In the genomic region with DNA sequence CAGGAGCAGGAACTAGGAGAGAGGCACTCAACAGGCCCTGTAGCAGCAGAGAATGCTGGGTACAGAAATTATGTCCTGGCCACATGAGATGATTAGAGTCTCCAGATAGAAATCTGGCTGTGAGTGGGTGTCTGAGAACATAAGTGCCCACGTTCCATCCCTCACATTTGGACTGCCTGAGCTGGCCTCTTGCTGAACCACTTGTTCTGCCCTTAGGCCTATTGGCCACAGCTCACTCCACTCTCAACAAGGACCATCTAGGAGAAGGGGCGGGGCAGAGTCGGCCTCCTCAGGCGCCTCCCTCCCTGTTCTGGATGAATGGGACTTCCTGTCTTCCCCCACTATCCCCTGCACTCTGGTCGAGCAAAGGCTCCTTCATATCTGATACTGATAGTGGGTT, we compare ENCODE assay signal across 15 mouse cellular contexts.
"Had no signal": no experiment of that assay in that cellular context is flagged by ENCODE, and none has a peak within 500 bp of the region (broad histone marks: within the 10 kb centered on the region; RNA-seq: fewer than 3 reads in every experiment).

No protein-coding gene starts in this region.

- H3K27ac ChIP-seq: kidney, postnatal 0 days; limb, embryonic 12.5 days; liver, embryonic 13.5 days; midbrain, embryonic 12.5 days; neural tube, embryonic 13.5 days had no signal

- H3K36me3 ChIP-seq: limb, embryonic 12.5 days had no signal

- H3K9me3 ChIP-seq: limb, embryonic 12.5 days; liver, embryonic 13.5 days; midbrain, embryonic 12.5 days; neural tube, embryonic 13.5 days had no signal

- DNase-seq: kidney, adult 9 months; liver; liver, embryonic 13.5 days; liver, postnatal 0 days; retina, postnatal 1 day; right cerebral cortex, postnatal 4 days; spleen, adult 18-20 months; thymus, adult 18-20 months; thymus, postnatal 25 days had no signal

- H3K27me3 ChIP-seq: limb, embryonic 12.5 days; liver, embryonic 13.5 days; midbrain, embryonic 12.5 days; neural tube, embryonic 13.5 days had no signal

- H3K4me2 ChIP-seq: limb, embryonic 12.5 days; liver, embryonic 13.5 days; midbrain, embryonic 12.5 days; neural tube, embryonic 13.5 days had no signal

- ATAC-seq: intestine, embryonic 16.5 days; liver, postnatal 0 days; midbrain, embryonic 16.5 days had no signal

- H3K9ac ChIP-seq: limb, embryonic 12.5 days; liver, embryonic 13.5 days; liver, postnatal 0 days; midbrain, embryonic 12.5 days; neural tube, embryonic 13.5 days had no signal

- H3K4me1 ChIP-seq: limb, embryonic 12.5 days; liver, embryonic 13.5 days; midbrain, embryonic 12.5 days; neural tube, embryonic 13.5 days had no signal

- H3K4me3 ChIP-seq: limb, embryonic 12.5 days; liver, embryonic 13.5 days; midbrain, embryonic 12.5 days; neural tube, embryonic 13.5 days had no signal
